Mouse (Mus musculus): ENCODE measurements around the gene Syngr4. TPM values are rescaled to one million over a fixed set of nuclear protein-coding genes. Genes with fewer than 3 reads are reported as not detected.

Syngr4 gene
- polyA plus RNA-seq, 1 experiment from 2014 or later, result 1.9 TPM

GRCm38 (mm10) chr7:45873061-45873947 lies 23.2 kb downstream of the Syngr4 start:
- peak; percentile 52 for ATAC-seq (ENCODE audit: low read depth)
- peak overlapping the region; percentile 91 for H3K27ac ChIP-seq (ENCODE audit: low read length)
- peak overlapping the region; percentile 81 for H3K4me2 ChIP-seq (ENCODE audit: low read depth, low read length)
- peak overlapping the region; percentile 97 for H3K9ac ChIP-seq (ENCODE audit: low read length)
- peaks cover 24% of the 10 kb centered on the region for H3K36me3 ChIP-seq (ENCODE audit: control insufficient read depth, insufficient read depth, low read length)
- peaks cover 28% of the 10 kb centered on the region for H3K27me3 ChIP-seq (ENCODE audit: control insufficient read depth, insufficient read depth, low read depth, low read length)
- H3K4me3 ChIP-seq (ENCODE audit: low read length), result peak overlapping the region; percentile 62
- under 1% methylated on average over 28 of the region's 28 CpGs for WGBS
- peaks cover 30% of the 10 kb centered on the region for H3K4me1 ChIP-seq (replicated peaks; ENCODE audit: control insufficient read depth, insufficient read depth, low read length)
- no peaks in the 10 kb centered on the region for H3K9me3 ChIP-seq (ENCODE audit: control insufficient read depth, low read length)

- peak within 1 kb of the TSS; percentile 97 for H3K9ac ChIP-seq (ENCODE audit: low read length)
- peak within 1 kb of the TSS; percentile 81 for H3K4me2 ChIP-seq (ENCODE audit: low read depth, low read length)
- H3K27me3 ChIP-seq (ENCODE audit: control insufficient read depth, insufficient read depth, low read depth, low read length), result peaks cover 28% of the 10 kb centered on the region
- H3K27ac ChIP-seq (ENCODE audit: low read length), result peak within 1 kb of the TSS; percentile 91
- ATAC-seq (ENCODE audit: low read depth), result peak; percentile 86
- no peaks in the 10 kb centered on the region for H3K9me3 ChIP-seq (ENCODE audit: control insufficient read depth, low read length)
- H3K4me1 ChIP-seq (replicated peaks; ENCODE audit: control insufficient read depth, insufficient read depth, low read length), result peaks cover 34% of the 10 kb centered on the region
- peaks cover 20% of the 10 kb centered on the region for H3K36me3 ChIP-seq (ENCODE audit: control insufficient read depth, insufficient read depth, low read length)
- WGBS, result under 1% methylated on average over 18 of the region's 18 CpGs
- peak within 1 kb of the TSS; percentile 62 for H3K4me3 ChIP-seq (ENCODE audit: low read length)
Measured at GRCm38 (mm10) chr7:45872624-45873023, 23.9 kb downstream of the Syngr4 start, which contains the start of gene Kdelr1. Kdelr1 (plus strand) TSS chr7:45872772.

- 3% methylated on average over 30 of the region's 30 CpGs for WGBS
- Histone ChIP-seq H3K27ac (ENCODE audit: low read length) (no peak overlapping the region), H3K27me3 (ENCODE audit: control insufficient read depth, insufficient read depth, low read depth, low read length) (peaks cover 28% of the 10 kb centered on the region), H3K4me3 (ENCODE audit: low read length) (0 out of 2 replicates have a peak overlapping the region, but pooled peaks have one; percentile 0), H3K9ac (ENCODE audit: low read length) (peak overlapping the region; percentile 34), H3K36me3 (ENCODE audit: control insufficient read depth, insufficient read depth, low read length) (peaks cover 9% of the 10 kb centered on the region; the same call in 1 of the 2 replicates), H3K4me2 (ENCODE audit: low read depth, low read length) (peak overlapping the region; percentile 42), H3K9me3 (ENCODE audit: control insufficient read depth, low read length) (no peaks in the 10 kb centered on the region), H3K4me1 (replicated peaks; ENCODE audit: control insufficient read depth, insufficient read depth, low read length) (peaks cover 35% of the 10 kb centered on the region)
- no peak for ATAC-seq (ENCODE audit: low read depth)
Measured at GRCm38 (mm10) chr7:45870282-45871058, 26.0 kb downstream of the Syngr4 start.

- H3K27ac ChIP-seq (ENCODE audit: low read length), result no peak overlapping the region
- WGBS, result 4% methylated on average over 9 of the region's 14 CpGs
- peaks cover 5% of the 10 kb centered on the region; the same call in 1 of the 2 replicates for H3K36me3 ChIP-seq (ENCODE audit: control insufficient read depth, insufficient read depth, low read length)
- peak overlapping the region; percentile 29 for H3K4me2 ChIP-seq (ENCODE audit: low read depth, low read length)
- no peak for ATAC-seq (ENCODE audit: low read depth)
- peaks cover 28% of the 10 kb centered on the region for H3K27me3 ChIP-seq (ENCODE audit: control insufficient read depth, insufficient read depth, low read depth, low read length)
- peak overlapping the region; percentile 43; the same call in 1 of the 2 replicates for H3K9ac ChIP-seq (ENCODE audit: low read length)
- no peak overlapping the region; the same call in 1 of the 2 replicates for H3K4me3 ChIP-seq (ENCODE audit: low read length)
- H3K4me1 ChIP-seq (replicated peaks; ENCODE audit: control insufficient read depth, insufficient read depth, low read length), result peaks cover 31% of the 10 kb centered on the region
- no peaks in the 10 kb centered on the region for H3K9me3 ChIP-seq (ENCODE audit: control insufficient read depth, low read length)
Measured at GRCm38 (mm10) chr7:45869787-45870186, 26.7 kb downstream of the Syngr4 start.

GRCm38 (mm10) chr7:45869107-45869670 lies 27.3 kb downstream of the Syngr4 start:
- Histone ChIP-seq H3K4me2 (ENCODE audit: low read depth, low read length) (peak overlapping the region; percentile 29), H3K4me3 (ENCODE audit: low read length) (no peak overlapping the region; the same call in 1 of the 2 replicates), H3K36me3 (ENCODE audit: control insufficient read depth, insufficient read depth, low read length) (no peaks in the 10 kb centered on the region), H3K9me3 (ENCODE audit: control insufficient read depth, low read length) (no peaks in the 10 kb centered on the region), H3K9ac (ENCODE audit: low read length) (peak overlapping the region; percentile 43; the same call in 1 of the 2 replicates), H3K4me1 (replicated peaks; ENCODE audit: control insufficient read depth, insufficient read depth, low read length) (peaks cover 25% of the 10 kb centered on the region), H3K27me3 (ENCODE audit: control insufficient read depth, insufficient read depth, low read depth, low read length) (peaks cover 28% of the 10 kb centered on the region), H3K27ac (ENCODE audit: low read length) (no peak overlapping the region)
- ATAC-seq (ENCODE audit: low read depth), result no peak
- 28% methylated on average over 8 of the region's 8 CpGs for WGBS

- Histone ChIP-seq H3K36me3 (ENCODE audit: control insufficient read depth, insufficient read depth, low read length) (no peaks in the 10 kb centered on the region), H3K9ac (ENCODE audit: low read length) (no peak overlapping the region), H3K4me3 (ENCODE audit: low read length) (no peak overlapping the region), H3K27ac (ENCODE audit: low read length) (no peak overlapping the region), H3K9me3 (ENCODE audit: control insufficient read depth, low read length) (no peaks in the 10 kb centered on the region), H3K4me2 (ENCODE audit: low read depth, low read length) (no peak overlapping the region), H3K4me1 (replicated peaks; ENCODE audit: control insufficient read depth, insufficient read depth, low read length) (peaks cover 18% of the 10 kb centered on the region; the same call in 1 of the 2 replicates), H3K27me3 (ENCODE audit: control insufficient read depth, insufficient read depth, low read depth, low read length) (peaks cover 28% of the 10 kb centered on the region)
- no peak for ATAC-seq (ENCODE audit: low read depth)
- 21% methylated on average over 2 of the region's 2 CpGs for WGBS
Measured at GRCm38 (mm10) chr7:45867871-45868270, 28.6 kb downstream of the Syngr4 start.

GRCm38 (mm10) chr7:45865925-45866910 lies 30.3 kb downstream of the Syngr4 start:
- peak overlapping the region; percentile 68 for H3K27ac ChIP-seq (ENCODE audit: low read length)
- whole genome bisulfite sequencing, result under 1% methylated on average over 72 of the region's 117 CpGs
- peak overlapping the region; percentile 76 for H3K4me3 ChIP-seq (ENCODE audit: low read length)
- H3K27me3 ChIP-seq (ENCODE audit: control insufficient read depth, insufficient read depth, low read depth, low read length), result peaks cover 21% of the 10 kb centered on the region
- no peaks in the 10 kb centered on the region for H3K36me3 ChIP-seq (ENCODE audit: control insufficient read depth, insufficient read depth, low read length)
- H3K9ac ChIP-seq (ENCODE audit: low read length), result peak overlapping the region; percentile 87
- H3K9me3 ChIP-seq (ENCODE audit: control insufficient read depth, low read length), result no peaks in the 10 kb centered on the region
- peak; percentile 82 for ATAC-seq (ENCODE audit: low read depth)
- peaks cover 21% of the 10 kb centered on the region; the same call in 1 of the 2 replicates for H3K4me1 ChIP-seq (replicated peaks; ENCODE audit: control insufficient read depth, insufficient read depth, low read length)
- peak overlapping the region; percentile 96 for H3K4me2 ChIP-seq (ENCODE audit: low read depth, low read length)

- H3K4me3 ChIP-seq (ENCODE audit: low read length), result no peak overlapping the region
- peaks cover 11% of the 10 kb centered on the region; the same call in 1 of the 2 replicates for H3K4me1 ChIP-seq (replicated peaks; ENCODE audit: control insufficient read depth, insufficient read depth, low read length)
- H3K27me3 ChIP-seq (ENCODE audit: control insufficient read depth, insufficient read depth, low read depth, low read length), result peaks cover 5% of the 10 kb centered on the region; the same call in 1 of the 2 replicates
- H3K27ac ChIP-seq (ENCODE audit: low read length), result peak overlapping the region; percentile 37; the same call in 1 of the 2 replicates
- H3K9ac ChIP-seq (ENCODE audit: low read length), result no peak overlapping the region
- no peak overlapping the region for H3K4me2 ChIP-seq (ENCODE audit: low read depth, low read length)
- H3K9me3 ChIP-seq (ENCODE audit: control insufficient read depth, low read length), result no peaks in the 10 kb centered on the region
- H3K36me3 ChIP-seq (ENCODE audit: control insufficient read depth, insufficient read depth, low read length), result no peaks in the 10 kb centered on the region
- 46% methylated on average over 3 of the region's 3 CpGs for WGBS
- ATAC-seq (ENCODE audit: low read depth), result peak; percentile 6; the same call in 1 of the 2 replicates
Measured at GRCm38 (mm10) chr7:45864435-45864834, 32.1 kb downstream of the Syngr4 start.
